Mouse (Mus musculus): ENCODE results near the gene Pfpl.

GRCm38 (mm10) chr19:12464674-12465073 is 37.0 kb downstream of the Pfpl start:
- no peak for TF ChIP-seq CTCF (IDR thresholded peaks at IDR 0.05; ENCODE audit: borderline replicate concordance, control insufficient read depth, extremely low read depth, insufficient read depth, low read length, poor library complexity)
- no peak for TF ChIP-seq POLR2A (IDR thresholded peaks at IDR 0.05; ENCODE audit: control insufficient read depth, extremely low read depth, insufficient read depth, low read length, poor library complexity)

Data from thymus, adult 2 months (tissue).